Comparison of ENCODE assay signal across 29 mouse cellular contexts in genomic region chr6:28720391-28721171, GRCm38 (mm10).
DNase-seq lines count a peak whose midpoint lies in the region; ATAC-seq and TF ChIP-seq lines count a peak whose summit lies in the region.
"Had no signal": no experiment of that assay in that cellular context is flagged by ENCODE, and none has a peak within 500 bp of the region (broad histone marks: within the 10 kb centered on the region; RNA-seq: fewer than 3 reads in every experiment).

No protein-coding gene starts in this region.

- H3K9me3 ChIP-seq in midbrain, embryonic 13.5 days, result no peaks in the 10 kb centered on the region
- H3K9me3 ChIP-seq: embryonic facial prominence, embryonic 12.5 days; heart, embryonic 13.5 days; kidney, embryonic 15.5 days; liver, embryonic 12.5 days; neural tube, embryonic 12.5 days had no signal

- TF ChIP-seq CTCF in left cerebral cortex, adult 2 months (IDR thresholded peaks at IDR 0.05), result no peak

- H3K27ac ChIP-seq in left cerebral cortex, adult 2 months, result no peak overlapping the region
- H3K27ac ChIP-seq in midbrain, embryonic 13.5 days, result no peak overlapping the region
- H3K27ac ChIP-seq: embryonic facial prominence, embryonic 12.5 days; heart, adult 2 months; heart, embryonic 13.5 days; hindbrain, embryonic 14.5 days; kidney, embryonic 15.5 days; layer of hippocampus, adult 2 months; liver, embryonic 12.5 days; neural tube, embryonic 12.5 days had no signal

- H3K4me3 ChIP-seq in left cerebral cortex, adult 2 months, result no peak overlapping the region
- no peak overlapping the region for H3K4me3 ChIP-seq in midbrain, embryonic 13.5 days (replicated peaks)
- H3K4me3 ChIP-seq: embryonic facial prominence, embryonic 12.5 days; heart, adult 2 months; heart, embryonic 13.5 days; kidney, embryonic 15.5 days; layer of hippocampus, adult 2 months; liver, embryonic 12.5 days; myocyte; neural tube, embryonic 12.5 days had no signal

- 95% methylated on average over 9 of the region's 9 CpGs for WGBS in midbrain, embryonic 13.5 days

- H3K27me3 ChIP-seq in midbrain, embryonic 13.5 days, result no peaks in the 10 kb centered on the region
- H3K27me3 ChIP-seq: embryonic facial prominence, embryonic 12.5 days; heart, embryonic 13.5 days; kidney, embryonic 15.5 days; liver, embryonic 12.5 days; neural tube, embryonic 12.5 days had no signal

- ATAC-seq in midbrain, embryonic 13.5 days, result no peak
- ATAC-seq: CD4-positive, CD25-positive, alpha-beta regulatory T cell, adult 4 months; forebrain, embryonic 14.5 days; liver, embryonic 12.5 days; liver, postnatal 0 days had no signal

- H3K4me2 ChIP-seq in midbrain, embryonic 13.5 days (replicated peaks), result no peak overlapping the region
- H3K4me2 ChIP-seq: embryonic facial prominence, embryonic 12.5 days; heart, embryonic 13.5 days; hindbrain, embryonic 14.5 days; kidney, embryonic 15.5 days; liver, embryonic 12.5 days; midbrain, embryonic 11.5 days; neural tube, embryonic 12.5 days had no signal

- H3K36me3 ChIP-seq in midbrain, embryonic 13.5 days, result no peaks in the 10 kb centered on the region
- H3K36me3 ChIP-seq: neural tube, embryonic 12.5 days had no signal

- H3K4me1 ChIP-seq in midbrain, embryonic 13.5 days (replicated peaks), result peaks cover 12% of the 10 kb centered on the region
- H3K4me1 ChIP-seq: embryonic facial prominence, embryonic 12.5 days; neural tube, embryonic 12.5 days had no signal

- peak; percentile 10 for DNase-seq in left cerebral cortex, postnatal 4 days
- DNase-seq in left cerebral cortex, adult 2 months (ENCODE audit: extremely low spot score in 1 of 2, low spot score in 2 of 2), result no peak
- DNase-seq in brain, adult 2 months (ENCODE audit: low read depth, low spot score), result peak; percentile 57
- peak; percentile 48 to 50 for DNase-seq in cerebellum, adult 18-20 months
- DNase-seq in cerebellum, postnatal 10 days, result peak; percentile 26 to 36
- DNase-seq in spleen, postnatal 4 days (ENCODE audit: low spot score in 2 of 2), result no peak
- DNase-seq: adrenal gland, postnatal 36 days; embryo, embryonic 11 days; gastrocnemius, postnatal 14 days; heart, adult 2 months; heart, postnatal 10 days; kidney, adult 18-20 months; kidney, postnatal 25 days; liver, postnatal 0 days; right cerebral cortex, postnatal 4 days; thymus, adult 2 months; thymus, postnatal 36 days had no signal

- intact Hi-C loops in left cerebral cortex, postnatal 4 days (cut with DNase I), result no loop called here
- intact Hi-C loops in left cerebral cortex, adult 2 months (cut with DNase I), result no loop called here

- no peak overlapping the region for H3K9ac ChIP-seq in midbrain, embryonic 13.5 days (replicated peaks)
- H3K9ac ChIP-seq: embryonic facial prominence, embryonic 12.5 days; heart, embryonic 13.5 days; hindbrain, embryonic 14.5 days; kidney, embryonic 15.5 days; liver, embryonic 12.5 days; liver, postnatal 0 days; neural tube, embryonic 12.5 days had no signal

Comparison
In these comparisons a context has a peak if more than half of its experiments do, and no peak if none do; other contexts are left out.
1. DNase-seq: peak in left cerebral cortex, postnatal 4 days (single experiment), brain, adult 2 months (single experiment), cerebellum, adult 18-20 months (2 of 2) and cerebellum, postnatal 10 days (2 of 2); none in left cerebral cortex, adult 2 months (0 of 2) and spleen, postnatal 4 days (0 of 2).